Mouse (Mus musculus) gastrocnemius, postnatal 36 days (tissue): ENCODE data around the gene Pth2. TPM values are rescaled to one million over a fixed set of nuclear protein-coding genes. Genes with fewer than 3 reads are reported as not detected.

Experiments
- DNase-seq, 2 experiments: peaks; one replicate each; pipeline ENCODE4 v3.0.0; 2022
- intact Hi-C: fragments of 180-260 bp; cut with DNase I; formaldehyde crosslinking; loops from one replicate; pipeline ENCODE4 v1.15.1; 2025
- microRNA-seq, 2 experiments: library from miRNA; unstranded; fragments of <30 nt; microRNA quantifications; one replicate each; pipeline ENCODE4 v1.2.0; 2021
- total RNA-seq, 2 experiments: library from RNA; stranded (reverse); gene quantifications; 2 replicates each; pipeline ENCODE4 v1.2.3; 2021

Pth2 gene
- total RNA-seq, 2 experiments from 2014 or later = not detected

- no peak for DNase-seq
- intact Hi-C loops = no loop called here
Observed at GRCm38 (mm10) chr7:45226421-45226820, 45.6 kb downstream of the Pth2 start.

GRCm38 (mm10) chr7:45228548-45228947 lies 47.8 kb downstream of the Pth2 start:
- intact Hi-C loops = no loop called here
- DNase-seq = no peak

GRCm38 (mm10) chr7:45229046-45229445 lies 48.3 kb downstream of the Pth2 start:
- intact Hi-C loops = no loop called here
- DNase-seq = no peak

GRCm38 (mm10) chr7:45229459-45230203 lies 48.8 kb downstream of the Pth2 start:
- DNase-seq = no peak
- intact Hi-C loops = no loop called here

- intact Hi-C loops = no loop called here
- no peak for DNase-seq
Observed at GRCm38 (mm10) chr7:45231192-45231591, 50.4 kb downstream of the Pth2 start.

Small RNA genes lying within 50 kb of the gene (microRNA-seq; reads per million reads assigned to microRNA genes)
- gene Mir7055 = 0 reads per million in 2 experiments

Other genes with a start within 250 kb of the Pth2 start
- not detected for gene Tsks, start 237.8 kb upstream of the Pth2 start, total RNA-seq
- 1 to 10 TPM; 1.2 to 1.8 TPM for gene Cpt1c, start 206.1 kb upstream of the Pth2 start, total RNA-seq
- gene Prmt1, start 194.4 kb upstream of the Pth2 start, total RNA-seq = 100 to 1,000 TPM; 105 to 123 TPM
- gene Irf3, start 183.3 kb upstream of the Pth2 start, total RNA-seq = 10 to 100 TPM; 18.3 to 20.3 TPM
- gene Bcl2l12, start 182.3 kb upstream of the Pth2 start, total RNA-seq = 1 to 10 TPM; 8.0 to 8.9 TPM
- 10 to 100 TPM; 36.9 to 40.2 TPM for gene Scaf1, start 164.6 kb upstream of the Pth2 start, total RNA-seq
- 10 to 100 TPM; 20.6 to 21.8 TPM for gene Rras, start 163.0 kb upstream of the Pth2 start, total RNA-seq
- gene Prr12, start 128.1 kb upstream of the Pth2 start, total RNA-seq = 10 to 100 TPM; 11.3 to 14.1 TPM
- 10 to 100 TPM; 29.0 to 30.8 TPM for gene Nosip, start 118.6 kb upstream of the Pth2 start, total RNA-seq
- 1 to 10 TPM; 8.0 to 8.8 TPM for gene Prrg2, start 118.3 kb upstream of the Pth2 start, total RNA-seq
- gene Rcn3, start 88.8 kb upstream of the Pth2 start, total RNA-seq = 10 to 100 TPM; 17.3 to 20.9 TPM
- 10 to 100 TPM; 39.2 to 40.0 TPM for gene Fcgrt, start 77.1 kb upstream of the Pth2 start, total RNA-seq
- gene Rps11, start 56.6 kb upstream of the Pth2 start, total RNA-seq = 100 to 1,000 TPM; 388 to 460 TPM
- gene Rpl13a, start 52.2 kb upstream of the Pth2 start, total RNA-seq = 100 to 1,000 TPM; 488 to 598 TPM
- gene Gm45713, start 44.8 kb upstream of the Pth2 start, total RNA-seq = not detected
- gene Flt3l, start 44.6 kb upstream of the Pth2 start, total RNA-seq = 1 to 10 TPM; 2.8 to 4.0 TPM
- gene Pih1d1, start 26.7 kb upstream of the Pth2 start, total RNA-seq = 10 to 100 TPM; 28.6 to 36.2 TPM
- gene Aldh16a1, start 26.4 kb upstream of the Pth2 start, total RNA-seq = 10 to 100 TPM; 10.6 to 14.3 TPM
- under 1 TPM; 0.76 to 0.79 TPM for gene Slc17a7, start 17.0 kb upstream of the Pth2 start, total RNA-seq
- gene Gfy, start 1.4 kb upstream of the Pth2 start, total RNA-seq = not detected
- not detected for gene Ccdc155, start 23.9 kb downstream of the Pth2 start, total RNA-seq
- gene Dkkl1, start 31.2 kb downstream of the Pth2 start, total RNA-seq = not detected
- 1 to 10 TPM; 2.7 to 3.3 TPM for gene Tead2, start 34.8 kb downstream of the Pth2 start, total RNA-seq
- 1 to 10 TPM in 1 of 2 experiments, under 1 TPM in 1; 0.79 to 1.5 TPM for gene Cd37, start 58.1 kb downstream of the Pth2 start, total RNA-seq
- not detected for gene Slc6a16, start 60.1 kb downstream of the Pth2 start, total RNA-seq
- not detected for gene Slc6a21, start 96.5 kb downstream of the Pth2 start, total RNA-seq
- 10 to 100 TPM; 20.1 to 20.7 TPM for gene Trpm4, start 152.8 kb downstream of the Pth2 start, total RNA-seq
- 100 to 1,000 TPM; 818 to 890 TPM for gene Hrc, start 154.3 kb downstream of the Pth2 start, total RNA-seq
- under 1 TPM; 0.07 to 0.08 TPM for gene Ppfia3, start 186.0 kb downstream of the Pth2 start, total RNA-seq
- gene Lin7b, start 189.6 kb downstream of the Pth2 start, total RNA-seq = not detected
- gene Snrnp70, start 214.7 kb downstream of the Pth2 start, total RNA-seq = 10 to 100 TPM; 70.2 to 84.1 TPM
- 10 to 100 TPM; 78.3 to 85.9 TPM for gene Kcna7, start 224.7 kb downstream of the Pth2 start, total RNA-seq
- 1 to 10 TPM; 3.4 to 5.5 TPM for gene Ntf5, start 232.7 kb downstream of the Pth2 start, total RNA-seq
- under 1 TPM; 0.54 to 0.67 TPM for gene Lhb, start 239.8 kb downstream of the Pth2 start, total RNA-seq